Mouse (Mus musculus): ENCODE measurements around the gene Six1.
A peak's percentile ranks its signal among the peaks of the same experiment; 100 is the strongest.
"Not testable (repeated sequence)": the region's sequence is repeated elsewhere in the genome, so short reads cannot be mapped to it uniquely, and the experiment has no call there.

Gene Six1

GRCm38 (mm10) chr12:73034901-73035895 lies 18.5 kb downstream of the Six1 start:
- no peak for DNase-seq (ENCODE audit: low spot score)

DNA sequence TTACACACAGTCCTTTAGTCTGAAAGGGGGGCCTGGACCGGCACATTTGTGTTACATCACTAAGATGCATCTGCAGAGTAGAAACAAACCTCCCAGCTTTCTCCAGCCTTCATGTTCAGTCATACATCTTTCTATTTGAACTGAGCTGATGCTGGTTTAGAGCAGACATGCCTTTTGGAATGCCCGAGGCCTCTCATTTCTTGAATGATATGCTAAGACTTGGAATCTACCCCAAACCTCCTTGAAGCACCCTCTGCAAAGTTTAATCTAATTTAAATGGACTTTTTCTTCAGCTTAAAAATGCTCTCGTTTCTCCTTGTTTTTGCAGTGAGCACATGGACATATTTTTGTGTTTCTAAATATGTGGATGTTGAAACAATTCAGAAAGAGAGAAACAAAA lies 21.0 kb downstream of the Six1 start:
- DNase-seq (ENCODE audit: low spot score) = no peak

- DNase-seq (ENCODE audit: low spot score) = no peak
Measured at GRCm38 (mm10) chr12:73031315-73031714, 22.4 kb downstream of the Six1 start.

DNA sequence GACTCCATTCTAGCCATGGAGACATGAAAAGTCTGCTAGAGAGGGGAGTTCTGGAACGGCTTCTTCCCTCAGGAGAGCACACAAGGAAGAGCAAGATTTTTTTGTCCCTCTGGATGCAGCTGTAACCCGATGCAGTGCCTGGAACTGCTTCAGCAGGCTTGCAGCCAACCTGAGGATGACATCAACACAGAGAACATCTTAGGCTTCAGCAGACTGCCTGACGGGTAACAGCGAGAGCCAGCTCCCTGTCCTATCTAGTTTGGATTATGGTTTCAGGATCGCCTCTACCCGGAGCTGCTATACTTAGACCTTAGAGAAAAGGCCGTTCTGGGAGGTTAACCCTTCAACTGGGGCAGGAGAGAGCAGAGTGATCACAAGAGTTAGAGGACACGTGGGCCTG lies 28.2 kb downstream of the Six1 start:
- peak; percentile 46 for DNase-seq (ENCODE audit: low spot score)

GRCm38 (mm10) chr12:73020941-73021340 lies 32.7 kb downstream of the Six1 start:
- peak; percentile 78 for DNase-seq (ENCODE audit: low spot score)

DNA sequence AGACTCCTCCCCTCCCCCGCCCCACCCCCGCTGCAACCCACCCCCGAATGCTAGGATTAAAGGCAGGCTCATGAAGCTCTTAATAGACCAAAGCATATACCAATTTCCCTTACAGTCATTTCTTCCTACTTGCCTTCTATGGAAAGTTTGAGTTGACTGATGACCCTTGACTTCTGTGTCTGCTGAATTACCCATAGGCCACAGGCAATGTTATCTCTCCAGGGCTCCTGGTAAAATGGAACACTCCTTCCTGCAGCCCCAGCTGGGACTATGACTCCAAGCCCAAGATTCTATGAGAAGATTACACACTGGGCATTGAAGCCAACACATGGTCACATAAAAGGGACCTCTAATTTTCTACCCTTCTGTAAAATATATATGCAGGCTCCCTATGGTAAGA lies 33.3 kb downstream of the Six1 start:
- no peak for DNase-seq (ENCODE audit: low spot score)

- no peak for DNase-seq (ENCODE audit: low spot score)
Measured at GRCm38 (mm10) chr12:73018838-73019237, 34.8 kb downstream of the Six1 start.

DNA sequence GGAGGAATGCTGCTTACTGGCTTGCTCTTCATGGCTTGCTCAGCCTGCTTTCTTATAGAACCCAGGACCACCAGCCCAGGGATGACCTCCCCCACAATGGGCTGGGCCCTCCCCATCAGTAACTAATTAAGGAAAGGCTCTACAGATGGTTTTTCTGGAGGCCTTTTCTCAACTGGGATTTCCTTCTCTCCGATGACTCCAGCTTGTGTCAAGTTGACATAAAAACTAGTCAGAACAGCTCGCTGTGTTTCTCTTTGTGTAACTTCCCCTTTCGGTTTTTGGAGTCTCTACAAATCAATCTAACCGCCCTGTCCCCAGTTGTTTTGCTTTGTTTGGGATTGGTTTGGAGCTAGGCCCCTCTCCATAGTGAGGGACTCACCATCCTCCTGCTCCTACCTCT lies 37.5 kb downstream of the Six1 start:
- DNase-seq (ENCODE audit: low spot score) = no peak

DNA sequence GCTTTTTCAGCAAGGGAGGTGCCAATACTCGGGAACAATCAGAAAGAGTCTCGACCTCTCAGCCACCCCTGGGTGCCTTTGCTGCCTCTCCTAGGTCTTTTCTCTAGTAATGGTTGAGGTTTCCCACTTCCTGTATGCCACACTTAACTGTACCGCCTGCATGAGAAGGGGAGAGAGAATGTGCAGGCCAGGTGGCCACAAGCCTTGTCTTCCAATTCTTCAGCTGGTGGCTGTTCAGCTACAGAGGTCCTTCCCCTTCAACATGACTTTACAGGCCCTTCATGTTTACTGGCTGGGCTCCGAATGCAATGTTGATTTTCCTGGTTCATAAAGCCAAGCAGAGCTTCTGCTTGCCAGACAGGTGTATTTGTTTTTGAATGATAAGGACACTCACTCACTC lies 39.4 kb downstream of the Six1 start:
- no peak for DNase-seq (ENCODE audit: low spot score)

- no peak for DNase-seq (ENCODE audit: low spot score)
Measured at GRCm38 (mm10) chr12:73012824-73013223, 40.9 kb downstream of the Six1 start.

DNA sequence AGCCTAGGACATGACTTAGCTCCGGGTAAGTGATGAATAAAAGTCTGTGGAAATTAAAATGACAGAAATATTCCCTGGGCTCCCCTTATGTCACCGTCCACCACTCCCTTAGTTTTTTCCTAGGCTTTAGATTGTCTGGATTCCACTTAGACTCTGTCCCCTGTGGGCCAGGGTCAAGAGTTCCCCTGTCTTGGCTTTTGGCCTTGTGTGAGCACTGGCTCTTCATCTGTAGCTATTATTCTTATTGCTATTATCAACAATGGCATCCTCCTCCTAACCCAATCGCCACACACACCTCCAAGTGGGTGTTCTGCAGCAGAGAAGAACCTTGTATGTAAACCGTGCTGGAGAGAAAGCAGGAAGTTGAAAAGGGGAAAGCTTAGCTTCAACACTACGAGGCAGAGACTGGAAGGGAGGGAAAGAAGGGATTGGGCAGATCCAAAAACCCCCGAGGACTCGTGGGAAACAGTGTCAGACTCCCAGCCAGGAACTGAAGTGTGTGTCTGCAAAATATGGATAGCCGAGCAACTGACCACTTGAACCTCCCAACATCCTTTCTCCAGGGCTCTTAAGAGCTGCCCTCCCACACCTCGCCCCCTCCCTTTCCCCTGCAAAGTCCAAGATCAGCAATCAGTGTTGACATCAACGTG lies 41.4 kb downstream of the Six1 start:
- no peak for DNase-seq (ENCODE audit: low spot score)

DNA sequence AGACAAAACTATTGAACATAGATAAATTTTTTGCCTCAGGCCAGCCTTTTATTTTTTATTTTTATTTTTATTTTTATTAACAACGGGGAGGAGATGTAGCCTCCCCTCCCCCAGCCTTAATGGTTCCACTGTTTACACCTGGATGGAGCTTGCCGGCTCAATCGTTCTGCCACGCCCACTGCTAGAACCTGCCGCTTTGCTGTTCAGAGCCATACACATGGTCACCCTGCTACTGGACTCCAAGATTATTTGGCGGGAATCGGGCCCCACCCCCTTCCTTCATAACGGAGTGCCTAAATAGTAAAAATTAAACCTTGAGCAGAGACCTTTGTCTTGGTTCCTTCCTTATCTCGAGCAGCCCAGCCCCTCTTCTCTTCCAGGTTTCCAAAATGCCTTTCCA lies 50.8 kb downstream of the Six1 start:
- DNase-seq (ENCODE audit: low spot score) = not testable (repeated sequence)

DNA sequence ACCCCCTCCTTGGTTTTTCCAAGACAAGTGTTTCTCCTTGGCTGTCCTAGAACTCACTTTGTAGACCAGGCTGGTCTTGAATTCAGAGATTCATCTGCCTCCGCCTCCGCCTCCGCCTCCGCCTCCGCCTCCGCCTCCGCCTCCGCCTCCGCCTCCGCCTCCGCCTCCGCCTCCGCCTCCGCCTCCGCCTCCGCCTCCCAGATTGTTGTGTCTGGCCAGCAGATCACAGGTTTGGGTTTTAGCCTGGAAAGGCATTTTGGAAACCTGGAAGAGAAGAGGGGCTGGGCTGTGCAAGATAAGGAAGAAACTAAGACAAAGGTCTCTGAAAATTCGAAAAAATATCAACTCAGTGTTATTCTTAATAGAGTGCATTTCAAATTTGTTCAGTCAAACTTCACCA lies 51.4 kb downstream of the Six1 start:
- not testable (repeated sequence) for DNase-seq (ENCODE audit: low spot score)

- DNase-seq (ENCODE audit: low spot score) = no peak
Measured at GRCm38 (mm10) chr12:72998105-72999001, 55.3 kb downstream of the Six1 start.

DNA sequence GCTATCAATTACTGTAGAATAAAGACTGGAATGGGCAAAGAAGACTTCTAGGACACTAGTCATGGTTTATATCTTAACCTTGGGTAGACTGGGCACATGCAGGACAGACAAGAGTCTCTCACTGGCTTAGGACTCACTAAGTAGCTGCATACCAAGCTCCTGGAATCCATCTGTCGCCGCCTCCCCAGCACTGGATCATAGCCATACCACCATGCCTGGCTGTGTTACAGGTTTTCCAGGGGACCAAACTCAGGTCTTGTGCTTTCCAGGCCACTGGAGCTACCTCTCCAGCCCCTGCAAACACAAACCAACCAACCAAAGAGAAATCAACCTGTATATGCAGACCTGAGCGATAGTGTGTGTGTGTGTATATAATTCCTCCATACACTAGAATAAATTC lies 57.0 kb downstream of the Six1 start:
- no peak for DNase-seq (ENCODE audit: low spot score)

Measured in MN1 (cell line).